Mouse (Mus musculus) C2C12 (cell line): ENCODE measurements at regions not wholly inside any gene's neighbourhood (a gene's known extent, or its start where the extent isn't known, plus 50 kb on each side); places are given as distances from the start of the nearest gene placed in this dataset.
A peak's percentile ranks its signal among the peaks of the same experiment; 100 is the strongest.

Experiments
- CTCF ChIP-seq: IDR thresholded peaks from one replicate; pipeline ENCODE4 v1.5.1; 2011; ENCODE audit not compliant: control insufficient read depth, insufficient read depth, insufficient read length
- MYOD1 ChIP-seq: IDR thresholded peaks from one replicate; pipeline ENCODE4 v1.6.1; 2011; ENCODE audit warnings: low read depth; ENCODE audit not compliant: control insufficient read depth, insufficient read length

DNA sequence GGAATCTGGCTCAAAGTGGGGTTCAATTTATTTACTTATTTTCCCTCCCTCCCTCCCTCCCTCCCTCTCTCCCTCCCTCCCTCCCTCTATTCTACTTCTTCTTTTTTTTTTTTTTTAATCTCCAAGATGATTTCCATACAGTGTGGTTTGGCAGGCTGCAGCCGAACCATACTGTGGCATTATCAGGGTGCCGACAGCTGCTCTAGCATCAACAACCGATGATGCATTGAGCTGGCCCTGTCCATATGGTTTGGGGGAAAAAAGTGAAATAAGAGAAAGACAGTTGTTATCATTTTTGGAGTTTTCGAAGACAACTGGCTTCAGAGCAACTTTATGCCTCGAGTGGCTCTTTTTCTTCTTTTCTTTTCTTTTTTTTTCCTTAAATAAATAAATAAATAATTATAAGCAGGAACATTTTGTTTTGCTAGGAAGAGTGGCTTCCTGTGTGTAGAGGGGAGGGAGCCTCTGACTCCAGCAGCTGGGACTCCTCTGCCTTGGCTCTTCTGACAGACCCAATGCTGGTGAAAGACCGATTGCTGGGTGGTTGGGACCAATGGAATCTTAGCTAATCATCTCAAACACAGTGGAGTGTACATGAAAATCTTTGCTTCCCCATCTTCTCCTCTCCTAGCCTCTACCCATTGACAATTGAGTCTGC lies 190.1 kb upstream of the Maf start:
- TF ChIP-seq MYOD1 (peak; percentile 83), CTCF (no peak)
